Mouse (Mus musculus) bone marrow, adult 2 months (tissue): ENCODE measurements around the gene Hoxa1.

Experiments used
- CTCF ChIP-seq: fragments of 200-500 bp; IDR thresholded peaks from 2 replicates; pipeline ENCODE4 v1.5.1; 2011; ENCODE audit warnings: low read length, control low read depth; ENCODE audit not compliant: control insufficient read depth, insufficient read depth
- POLR2A ChIP-seq: fragments of 200-500 bp; IDR thresholded peaks from 2 replicates; pipeline ENCODE4 v1.6.1; 2011; ENCODE audit warnings: low read depth, mild to moderate bottlenecking, control low read depth, low read length, borderline replicate concordance; ENCODE audit not compliant: control insufficient read depth

GRCm38 (mm10) chr6:52152226-52153193, 5.6 kb downstream of the Hoxa1 start:
- no peak for TF ChIP-seq CTCF
- TF ChIP-seq POLR2A = no peak
